ENCODE assay signal across 13 mouse cellular contexts in the genomic region with DNA sequence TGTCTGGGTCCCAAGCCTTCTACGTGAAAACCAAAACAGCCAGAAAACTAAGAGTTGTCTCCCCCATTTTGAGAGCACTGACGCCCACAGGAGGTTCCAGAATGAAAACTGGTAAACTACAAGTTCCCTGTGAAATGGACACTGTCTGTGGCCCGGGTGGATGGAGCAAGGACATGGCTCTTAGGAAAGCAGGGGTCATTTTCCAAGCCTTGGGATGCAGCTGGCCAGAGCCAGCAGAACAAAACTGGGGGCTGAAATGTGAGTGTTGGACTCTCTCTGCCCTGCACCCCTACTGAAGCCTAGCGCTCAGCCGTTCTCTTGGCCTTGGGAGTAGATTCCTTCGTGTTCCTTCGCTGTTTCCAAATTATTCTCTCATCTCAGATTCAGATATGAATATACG.
A peak's percentile ranks its signal among the peaks of the same experiment; 100 is the strongest.
DNase-seq lines count a peak whose midpoint lies in the region; ATAC-seq and TF ChIP-seq lines count a peak whose summit lies in the region.
"Had no signal": no experiment of that assay in that cellular context is flagged by ENCODE, and none has a peak within 500 bp of the region (broad histone marks: within the 10 kb centered on the region; RNA-seq: fewer than 3 reads in every experiment).

No protein-coding gene starts in this region.

- peaks cover 14% of the 10 kb centered on the region for H3K4me1 ChIP-seq in limb, embryonic 12.5 days (replicated peaks)
- H3K4me1 ChIP-seq: liver, embryonic 12.5 days had no signal

- TF ChIP-seq CTCF in layer of hippocampus, adult 2 months (conservative IDR thresholded peaks at IDR 0.05): no peak

- WGBS in limb, embryonic 12.5 days: 76% methylated on average over 8 of the region's 8 CpGs

- DNase-seq in heart, adult 11 months: peak; percentile 94
- no peak for DNase-seq in heart, postnatal 25 days (ENCODE audit: low spot score)
- DNase-seq in layer of hippocampus, adult 2 months (ENCODE audit: low spot score in 2 of 2): no peak
- no peak for DNase-seq in layer of hippocampus, postnatal 25 days (ENCODE audit: extremely low spot score in 1 of 2, low spot score in 1 of 2)
- DNase-seq in urinary bladder, postnatal 14 days (ENCODE audit: low spot score): no peak
- DNase-seq: cerebellum, adult 11 months; thymus, adult 2 months had no signal

- H3K9ac ChIP-seq in limb, embryonic 12.5 days (replicated peaks): no peak overlapping the region
- H3K9ac ChIP-seq: forebrain, embryonic 13.5 days; liver, embryonic 12.5 days; midbrain, embryonic 12.5 days had no signal

- H3K36me3 ChIP-seq in limb, embryonic 12.5 days: no peaks in the 10 kb centered on the region
- H3K36me3 ChIP-seq: liver, embryonic 12.5 days; midbrain, embryonic 12.5 days had no signal

- ATAC-seq in limb, embryonic 12.5 days (ENCODE audit: insufficient number of reproducible peaks, insufficient read depth, low FRiP score, low TSS enrichment, low read depth): no peak
- no peak for ATAC-seq in granulocyte monocyte progenitor cell, adult 5-6 weeks (replicated peaks; ENCODE audit: poor library complexity, severe bottlenecking)
- ATAC-seq: activated CD4-positive, CD25-positive, alpha-beta regulatory T cell, adult 4 months; forebrain, embryonic 13.5 days; liver, embryonic 12.5 days had no signal

- no peak overlapping the region for H3K4me3 ChIP-seq in layer of hippocampus, adult 2 months
- no peak overlapping the region for H3K4me3 ChIP-seq in limb, embryonic 12.5 days (replicated peaks)
- H3K4me3 ChIP-seq: forebrain, embryonic 13.5 days; liver, embryonic 12.5 days; midbrain, embryonic 12.5 days had no signal

- intact Hi-C loops in heart, postnatal 25 days (cut with DNase I): no loop called here

- peak overlapping the region; percentile 5; the same call in 1 of the 2 replicates for H3K27ac ChIP-seq in layer of hippocampus, adult 2 months
- peak overlapping the region; percentile 68 for H3K27ac ChIP-seq in limb, embryonic 12.5 days
- H3K27ac ChIP-seq: forebrain, embryonic 13.5 days; liver, embryonic 12.5 days; midbrain, embryonic 12.5 days had no signal

- H3K4me2 ChIP-seq in limb, embryonic 12.5 days: no peak overlapping the region
- H3K4me2 ChIP-seq: forebrain, embryonic 13.5 days; liver, embryonic 12.5 days; midbrain, embryonic 12.5 days had no signal

- H3K27me3 ChIP-seq in limb, embryonic 12.5 days: no peaks in the 10 kb centered on the region
- H3K27me3 ChIP-seq: forebrain, embryonic 13.5 days; liver, embryonic 12.5 days; midbrain, embryonic 12.5 days had no signal

- no peaks in the 10 kb centered on the region for H3K9me3 ChIP-seq in limb, embryonic 12.5 days
- H3K9me3 ChIP-seq: forebrain, embryonic 13.5 days; liver, embryonic 12.5 days; midbrain, embryonic 12.5 days had no signal
